Mouse (Mus musculus): ENCODE data around the gene Mbd6. TPM values are rescaled to one million over a fixed set of nuclear protein-coding genes. Genes with fewer than 3 reads are reported as not detected.

Mbd6 gene
- total RNA-seq, 2 experiments from 2014 or later = 89.7 to 92.6 TPM

DNA sequence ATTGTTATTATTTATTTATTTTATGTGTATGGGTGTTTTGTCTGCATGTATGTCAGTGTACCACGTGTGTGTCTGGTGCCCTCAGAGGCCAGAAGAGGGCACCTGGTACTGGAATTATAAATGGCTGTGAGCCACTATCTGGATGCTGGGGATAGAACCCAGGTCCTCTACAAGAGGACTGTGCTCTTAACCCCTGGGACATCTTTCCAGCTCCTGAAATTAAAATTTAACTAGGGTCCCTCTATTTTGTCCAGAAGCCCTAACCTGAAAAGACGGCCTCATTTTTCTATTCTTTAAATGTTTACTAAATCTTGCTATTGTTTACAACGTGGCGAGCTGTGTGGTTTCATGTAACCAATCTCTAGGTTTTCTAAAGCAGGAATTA, 23.1 kb downstream of the Mbd6 start:
- DNase-seq (ENCODE audit: low spot score in 2 of 2) = no peak

DNA sequence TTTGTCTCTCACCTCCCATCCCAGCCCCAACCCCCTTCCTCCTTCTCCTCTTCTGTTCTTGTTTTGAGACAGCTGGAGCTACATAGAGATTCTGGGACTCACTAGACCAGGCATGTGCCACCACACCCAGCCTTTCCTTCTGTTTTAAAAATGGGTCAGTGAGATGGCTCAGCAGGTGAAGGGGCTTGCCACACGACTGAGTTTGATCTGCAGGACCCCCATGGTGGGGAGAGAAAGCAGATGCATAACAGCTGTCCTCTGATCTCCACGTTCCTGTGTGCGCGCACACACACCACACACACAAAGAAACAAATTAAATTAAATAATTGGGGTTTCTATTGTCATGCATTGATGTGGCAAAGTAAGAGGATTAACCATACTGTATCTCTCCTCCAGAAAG, 23.8 kb downstream of the Mbd6 start:
- DNase-seq (ENCODE audit: low spot score in 2 of 2) = no peak

DNA sequence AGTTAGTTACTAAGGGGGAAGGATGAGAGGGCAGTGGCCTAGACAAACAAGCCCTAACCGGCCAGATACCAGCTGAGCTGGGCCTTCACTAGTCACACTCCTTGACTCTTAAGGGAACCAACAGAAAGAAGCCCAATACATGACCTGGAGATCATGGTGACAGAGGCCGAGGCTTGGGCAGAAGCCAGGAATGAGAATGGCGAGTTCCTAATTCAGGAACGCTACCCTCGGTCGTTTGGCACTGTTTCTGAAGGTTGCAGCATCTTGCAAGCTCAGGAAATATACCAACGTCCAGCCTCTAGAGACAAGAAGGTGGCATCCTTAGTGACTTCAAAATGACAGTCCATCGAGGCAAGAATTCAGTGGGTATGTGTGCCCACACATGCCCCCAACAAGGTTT, 24.5 kb downstream of the Mbd6 start:
- DNase-seq (ENCODE audit: low spot score in 2 of 2) = no peak

DNA sequence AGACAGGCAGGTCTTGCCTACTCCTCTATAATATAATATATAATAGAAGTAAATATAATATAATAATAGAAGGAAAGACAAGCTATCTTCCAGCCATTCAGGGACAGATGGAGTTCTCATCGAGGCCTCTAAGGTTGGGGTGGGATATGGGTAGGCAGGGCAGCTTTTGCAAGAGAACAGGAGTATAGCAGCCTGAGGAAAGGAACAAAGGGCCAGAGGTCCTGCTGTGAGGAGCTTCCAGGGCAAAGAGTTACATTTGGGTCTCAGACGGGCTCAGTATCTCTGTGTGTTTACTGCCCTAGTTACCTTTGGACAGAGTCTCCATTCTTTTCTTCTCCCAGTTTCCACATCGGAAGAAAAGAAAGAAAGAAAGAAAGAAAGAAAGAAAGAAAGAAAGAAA, 25.2 kb downstream of the Mbd6 start:
- DNase-seq (ENCODE audit: low spot score in 2 of 2) = no peak

DNA sequence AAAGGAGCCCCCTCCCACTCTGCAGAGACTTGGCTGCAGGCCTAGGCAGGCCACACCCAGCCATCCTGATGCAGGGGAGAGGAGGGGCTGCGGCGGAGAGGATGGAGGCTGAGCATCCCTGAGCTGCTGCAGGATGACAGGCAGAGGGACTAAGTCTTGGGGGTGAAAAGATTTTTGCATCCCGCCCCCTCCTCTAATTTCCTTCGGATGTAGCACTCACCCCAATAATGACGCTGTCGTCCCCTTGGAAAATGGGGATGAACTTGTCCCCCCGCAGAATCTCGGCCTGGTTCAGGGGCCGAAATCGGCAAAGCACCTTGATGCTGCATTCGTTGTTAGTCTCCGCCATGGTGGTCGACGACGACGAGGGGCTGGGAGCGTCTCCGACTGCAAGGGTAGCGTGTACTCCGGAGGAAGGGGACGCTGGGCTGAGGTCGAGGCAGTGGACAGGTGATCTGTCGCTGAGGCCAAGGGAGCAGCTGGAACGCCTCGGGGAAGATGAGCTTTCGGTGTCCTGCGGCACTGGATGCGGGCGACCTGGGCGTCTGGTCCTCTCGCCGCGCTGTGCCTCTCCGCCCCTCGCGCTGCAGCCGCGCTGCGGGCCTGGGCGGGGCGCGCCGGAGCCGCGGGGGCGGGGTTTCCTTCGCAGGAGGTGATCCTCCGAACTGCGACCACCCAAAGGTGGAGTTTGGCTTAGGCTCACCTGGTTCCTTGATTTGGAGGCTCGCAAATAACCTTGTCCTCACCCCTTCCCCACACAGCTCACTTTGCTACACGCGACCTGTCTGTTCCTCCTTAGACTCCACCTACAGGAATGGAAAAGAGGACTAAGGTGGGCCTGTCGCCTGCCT, 26.0 kb downstream of the Mbd6 start, which contains the start of gene Kif5a:
Gene Kif5a, minus strand, starts transcription at position 801 of the 851 bp plus-strand sequence.
- no peak for DNase-seq (ENCODE audit: low spot score in 2 of 2)

DNA sequence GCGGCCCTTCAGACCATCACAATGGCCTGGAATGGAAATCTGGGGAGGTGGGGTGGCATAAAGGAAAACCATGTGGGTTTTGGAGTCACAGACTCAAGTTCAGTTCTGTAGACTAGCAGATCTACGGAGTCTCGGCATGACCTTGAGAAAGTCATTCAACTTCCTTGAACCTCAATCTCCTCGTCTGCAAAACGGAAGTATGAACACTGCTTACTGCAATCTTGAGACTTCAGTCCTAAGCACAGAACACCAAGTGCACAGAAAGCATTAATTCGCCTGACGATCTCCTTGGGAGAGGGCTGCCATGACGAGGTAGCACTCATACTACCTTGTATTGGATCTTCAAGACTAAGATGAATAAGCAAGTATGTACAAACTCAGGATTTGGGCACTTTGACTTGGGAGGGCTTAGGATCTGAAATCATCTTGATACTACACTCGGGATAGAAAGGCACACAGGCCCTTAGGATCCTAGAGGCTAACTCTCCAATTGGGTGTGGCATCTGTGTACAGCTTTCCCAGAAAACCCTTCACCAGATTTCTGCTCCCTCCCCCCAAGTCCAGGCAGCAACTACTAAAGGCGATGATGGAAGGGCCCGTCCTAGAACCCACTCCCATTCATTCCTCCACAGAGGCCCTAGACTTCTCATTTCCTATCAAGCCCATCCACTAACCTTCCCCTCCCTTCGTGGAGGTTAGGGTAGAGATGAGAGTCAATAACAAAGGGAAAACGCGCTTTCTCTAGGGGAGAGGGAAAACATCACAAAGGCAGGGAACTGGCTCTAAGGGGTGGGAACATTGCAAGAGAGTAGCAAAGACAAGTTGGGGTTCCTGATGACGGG, 26.9 kb downstream of the Mbd6 start:
- no peak for DNase-seq (ENCODE audit: low spot score in 2 of 2)

DNA sequence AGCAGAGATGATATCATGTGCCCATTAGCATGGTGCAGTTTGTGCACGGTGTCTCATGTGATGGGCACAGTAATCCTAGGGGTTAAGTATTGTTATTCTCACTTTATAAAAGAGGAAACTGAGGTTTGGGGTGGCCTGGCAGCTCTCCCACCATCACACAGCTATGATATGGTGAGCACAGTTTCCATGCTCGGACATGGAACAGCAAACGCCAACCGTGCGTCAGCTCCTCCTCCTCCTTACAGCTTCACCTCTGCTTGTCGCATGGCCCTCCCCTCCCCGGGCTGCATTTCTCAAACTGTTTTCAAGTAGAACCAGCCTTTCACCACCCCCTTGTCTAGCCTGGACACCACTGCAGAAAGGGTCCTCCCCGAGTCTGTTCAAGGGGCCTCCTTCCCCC, 30.3 kb downstream of the Mbd6 start:
- no peak for DNase-seq (ENCODE audit: low spot score in 2 of 2)

DNA sequence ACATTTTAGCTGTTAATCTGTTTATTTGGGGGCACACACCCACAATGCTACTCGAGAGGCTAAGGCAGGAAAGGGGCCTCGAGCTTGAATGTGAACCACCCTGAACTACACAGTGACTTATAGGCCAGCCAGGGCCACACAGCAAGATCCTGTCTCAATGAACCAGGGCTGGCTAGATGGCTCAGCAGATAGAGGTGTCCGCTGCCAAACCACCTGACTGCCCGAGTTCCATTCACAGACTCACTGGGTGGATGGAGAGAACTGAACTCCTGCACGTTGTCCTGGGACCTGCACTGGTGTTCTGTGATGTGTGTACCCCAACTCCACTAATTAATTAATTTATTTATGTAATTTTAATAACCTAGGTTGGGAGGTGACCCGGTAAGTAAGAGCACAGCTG, 31.0 kb downstream of the Mbd6 start:
- DNase-seq (ENCODE audit: low spot score in 2 of 2) = no peak

DNA sequence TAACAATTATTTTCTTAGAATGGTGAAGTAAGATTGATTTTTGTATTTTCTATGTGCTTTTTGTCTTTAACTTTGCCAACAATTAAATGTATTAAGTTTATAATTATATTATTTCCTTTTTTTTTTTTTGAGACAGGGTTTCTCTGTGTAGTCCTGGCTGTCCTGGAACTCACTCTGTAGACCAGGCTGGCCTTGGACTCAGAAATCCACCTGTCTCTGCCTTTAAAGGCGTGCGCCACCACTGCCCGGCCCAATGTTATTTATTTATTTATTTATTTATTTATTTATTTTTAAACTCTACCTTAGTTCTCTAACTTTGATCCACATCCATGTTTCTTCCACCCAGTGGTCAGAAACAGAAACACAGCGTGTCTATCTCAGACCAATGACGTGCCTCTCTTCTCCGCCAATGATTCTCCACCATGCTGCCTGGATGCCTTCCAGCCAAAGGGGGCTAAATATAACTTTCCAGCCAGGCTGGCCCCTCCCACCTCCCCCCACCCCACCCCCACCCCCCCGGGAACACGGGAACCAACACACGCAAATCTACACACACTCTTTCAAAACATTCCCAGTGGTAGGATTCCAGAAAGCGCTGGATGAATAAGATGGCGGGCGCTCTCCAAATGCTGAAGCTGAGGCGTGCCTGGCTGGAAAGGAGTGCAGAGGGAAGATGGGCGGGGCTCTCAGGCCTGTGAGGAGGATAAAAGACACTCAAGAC, 33.0 kb downstream of the Mbd6 start:
- no peak for DNase-seq (ENCODE audit: low spot score in 2 of 2)

DNA sequence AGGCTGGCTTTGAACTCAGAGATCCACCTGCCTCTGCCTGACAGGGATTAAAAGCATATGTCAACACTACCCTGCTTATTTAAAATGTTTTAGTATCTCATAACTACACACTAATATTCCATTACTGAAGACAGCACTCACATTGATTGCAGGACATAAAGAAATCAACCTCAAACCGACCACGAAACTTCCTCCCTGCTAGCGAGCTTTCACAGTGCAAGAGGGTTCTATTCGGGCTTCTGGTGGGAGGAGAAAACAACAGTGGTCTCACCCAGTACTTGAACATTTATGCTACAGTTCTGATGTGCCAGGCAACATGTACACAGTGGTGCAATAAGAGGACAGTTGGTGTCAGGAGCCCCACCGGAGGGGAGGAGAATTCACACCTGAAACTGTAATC, 38.0 kb downstream of the Mbd6 start:
- DNase-seq (ENCODE audit: low spot score in 2 of 2) = no peak

DNA sequence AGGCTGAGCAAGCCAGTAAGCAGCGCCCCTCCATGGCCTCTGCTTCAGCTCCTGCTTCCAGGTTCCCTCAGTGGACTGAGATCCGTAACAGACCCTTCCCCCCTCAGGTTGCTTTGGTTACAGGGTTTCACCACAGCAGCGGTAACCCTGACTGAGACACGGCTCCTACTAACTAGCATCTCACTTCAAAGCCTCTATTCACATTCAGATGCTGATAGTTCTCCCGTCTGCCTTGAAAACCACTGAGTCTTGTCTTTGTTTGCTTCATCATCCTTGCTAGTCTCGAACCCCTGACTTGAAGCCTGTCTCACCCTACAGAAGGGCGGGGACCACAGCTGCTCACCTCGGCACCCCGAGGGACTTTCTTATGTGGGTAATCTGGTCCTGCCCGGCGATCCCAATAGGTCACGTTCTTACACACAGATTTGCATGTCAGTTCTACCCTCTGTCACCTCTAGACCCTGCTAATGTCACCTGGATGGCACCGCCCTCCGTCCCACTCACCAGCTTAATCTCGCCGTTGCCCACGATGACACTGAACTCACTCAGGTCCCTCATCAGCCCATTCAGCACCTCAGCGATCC, 50.5 kb downstream of the Mbd6 start:
- DNase-seq (ENCODE audit: low spot score in 2 of 2) = no peak

DNA sequence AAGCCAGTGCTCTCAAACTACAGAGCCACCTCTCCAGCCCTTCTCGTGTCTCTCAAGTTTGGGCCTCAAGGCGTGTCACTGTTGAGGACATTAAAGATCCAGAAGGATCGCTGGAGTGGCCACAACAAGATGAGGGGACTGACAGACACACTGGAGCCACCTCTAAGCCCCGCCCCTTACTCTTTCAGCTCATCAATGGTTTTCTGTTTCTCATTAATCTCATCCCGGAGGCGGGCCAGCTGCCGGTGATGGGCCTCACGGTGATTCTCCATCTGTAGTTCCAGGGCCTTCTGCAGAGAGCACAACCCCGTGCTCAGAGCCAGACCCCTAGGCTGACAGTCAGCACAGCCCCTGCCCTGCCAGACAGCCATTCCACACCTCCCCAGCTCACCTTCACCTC, 52.3 kb downstream of the Mbd6 start:
- DNase-seq (ENCODE audit: low spot score in 2 of 2) = no peak

DNA sequence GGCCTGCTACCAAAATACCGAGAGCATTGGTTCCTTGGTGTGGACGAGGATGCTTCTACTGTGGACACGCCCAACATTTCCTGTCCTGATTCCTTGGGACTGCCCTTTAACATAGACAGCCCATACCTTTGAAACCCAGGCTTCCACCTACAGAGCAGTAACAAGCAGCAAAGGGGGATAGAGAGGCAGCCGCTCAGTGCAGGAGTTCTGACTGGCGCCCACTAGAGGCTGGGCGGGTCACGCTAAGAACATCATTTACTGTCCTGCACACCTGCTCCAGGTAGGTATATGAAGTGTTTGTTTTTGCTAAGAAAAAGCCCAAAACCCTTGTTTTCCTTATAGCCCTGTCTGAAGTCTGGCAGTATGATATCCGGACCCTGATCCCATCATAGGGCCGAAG, 55.7 kb downstream of the Mbd6 start:
- no peak for DNase-seq (ENCODE audit: low spot score in 2 of 2)

Other genes with a start within 250 kb of the Mbd6 start
- gene Mettl1, start 247.6 kb downstream of the Mbd6 start, total RNA-seq (2021) = 10 to 100 TPM; 20.5 to 23.2 TPM
- gene Eef1akmt3, start 247.5 kb downstream of the Mbd6 start, total RNA-seq (2021) = under 1 TPM; 0.40 to 0.53 TPM
- gene Cyp27b1, start 240.8 kb downstream of the Mbd6 start, total RNA-seq (2021) = 1 to 10 TPM; 1.1 to 1.2 TPM
- gene March9, start 228.8 kb downstream of the Mbd6 start, total RNA-seq (2021) = 10 to 100 TPM; 11.3 to 12.1 TPM
- 100 to 1,000 TPM; 444 to 449 TPM for gene Cdk4, start 225.5 kb downstream of the Mbd6 start, total RNA-seq (2021)
- 10 to 100 TPM; 87.6 to 96.4 TPM for gene Tspan31, start 218.8 kb downstream of the Mbd6 start, total RNA-seq (2021)
- 1 to 10 TPM; 3.6 to 4.1 TPM for gene Agap2, start 213.7 kb downstream of the Mbd6 start, total RNA-seq (2021)
- gene Os9, start 167.9 kb downstream of the Mbd6 start, total RNA-seq (2021) = 100 to 1,000 TPM; 109 to 112 TPM
- 10 to 100 TPM; 10.6 to 11.7 TPM for gene B4galnt1, start 123.8 kb downstream of the Mbd6 start, total RNA-seq (2021)
- 1 to 10 TPM; 1.6 to 3.0 TPM for gene Slc26a10, start 108.4 kb downstream of the Mbd6 start, total RNA-seq (2021)
- 10 to 100 TPM; 34.7 to 45.3 TPM for gene Arhgef25, start 98.9 kb downstream of the Mbd6 start, total RNA-seq (2021)
- 100 to 1,000 TPM; 111 to 126 TPM for gene Dtx3, start 93.3 kb downstream of the Mbd6 start, total RNA-seq (2021)
- gene Pip4k2c, start 77.4 kb downstream of the Mbd6 start, total RNA-seq (2021) = 10 to 100 TPM; 37.5 to 39.8 TPM
- 10 to 100 TPM; 23.5 to 28.4 TPM for gene Kif5a, start 25.7 kb downstream of the Mbd6 start, total RNA-seq (2021)
- 100 to 1,000 TPM; 191 to 198 TPM for gene Dctn2, start 22.6 kb downstream of the Mbd6 start, total RNA-seq (2021)
- 10 to 100 TPM; 85.5 to 89.5 TPM for gene Mars, start 22.8 kb upstream of the Mbd6 start, total RNA-seq (2021)
- gene Arhgap9, start 32.9 kb upstream of the Mbd6 start, total RNA-seq (2021) = 1 to 10 TPM; 2.9 to 4.2 TPM
- 10 to 100 TPM; 16.4 to 17.2 TPM for gene Gli1, start 53.0 kb upstream of the Mbd6 start, total RNA-seq (2021)
- gene Inhbe, start 65.4 kb upstream of the Mbd6 start, total RNA-seq (2021) = 1 to 10 TPM in 1 of 2 experiments, under 1 TPM in 1; 0.06 to 2.5 TPM
- 1 to 10 TPM in 1 of 2 experiments, not detected in 1; 5.8 TPM for gene Inhbc, start 81.4 kb upstream of the Mbd6 start, total RNA-seq (2021)
- 100 to 1,000 TPM; 157 to 164 TPM for gene R3hdm2, start 91.3 kb upstream of the Mbd6 start, total RNA-seq (2021)
- 10 to 100 TPM in 1 of 2 experiments, 1 to 10 TPM in 1; 6.4 to 11.5 TPM for gene Stac3, start 212.7 kb upstream of the Mbd6 start, total RNA-seq (2021)
- gene Ndufa4l2, start 225.9 kb upstream of the Mbd6 start, total RNA-seq (2021) = 10 to 100 TPM; 57.2 to 71.7 TPM
- gene Shmt2, start 233.4 kb upstream of the Mbd6 start, total RNA-seq (2021) = 10 to 100 TPM; 66.7 to 69.4 TPM
- 10 to 100 TPM; 13.6 to 14.0 TPM for gene Nxph4, start 245.5 kb upstream of the Mbd6 start, total RNA-seq (2021)